Mouse (Mus musculus) brain, adult 2 months (tissue): ENCODE data around the gene 1520401A03Rik.

Experiments
- DNase-seq: peaks from one replicate; pipeline ENCODE4 v3.0.0; 2011; ENCODE audit warnings: low read depth, low spot score

1520401A03Rik gene

DNA sequence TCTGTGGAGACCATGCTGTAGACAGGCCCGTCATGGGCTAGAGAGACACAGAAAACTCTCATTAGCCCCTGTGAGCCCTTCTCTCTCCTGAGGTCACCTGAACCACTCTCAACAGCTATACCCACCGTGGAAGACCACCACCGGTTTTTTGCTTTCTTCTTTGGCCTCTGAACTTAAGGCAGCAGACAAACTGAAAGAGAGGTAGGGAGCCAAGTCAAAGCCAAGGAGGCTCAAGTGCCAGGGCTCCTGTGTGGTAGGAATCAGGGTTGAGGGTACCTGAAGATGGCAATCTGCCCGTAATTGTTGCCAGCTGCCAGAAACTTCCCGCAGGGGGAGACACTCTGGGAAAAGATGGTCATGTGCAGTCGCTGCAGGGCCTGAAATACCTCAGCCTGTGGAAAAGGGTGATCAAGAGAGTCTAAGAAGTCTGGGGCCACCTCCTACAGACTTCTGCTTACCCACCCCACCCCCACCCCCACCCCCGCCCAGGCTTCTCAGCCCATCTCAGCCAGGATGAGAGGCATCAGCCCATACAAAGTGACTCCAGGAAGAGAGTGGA is 52.0 kb downstream of the 1520401A03Rik start:
- no peak for DNase-seq

DNA sequence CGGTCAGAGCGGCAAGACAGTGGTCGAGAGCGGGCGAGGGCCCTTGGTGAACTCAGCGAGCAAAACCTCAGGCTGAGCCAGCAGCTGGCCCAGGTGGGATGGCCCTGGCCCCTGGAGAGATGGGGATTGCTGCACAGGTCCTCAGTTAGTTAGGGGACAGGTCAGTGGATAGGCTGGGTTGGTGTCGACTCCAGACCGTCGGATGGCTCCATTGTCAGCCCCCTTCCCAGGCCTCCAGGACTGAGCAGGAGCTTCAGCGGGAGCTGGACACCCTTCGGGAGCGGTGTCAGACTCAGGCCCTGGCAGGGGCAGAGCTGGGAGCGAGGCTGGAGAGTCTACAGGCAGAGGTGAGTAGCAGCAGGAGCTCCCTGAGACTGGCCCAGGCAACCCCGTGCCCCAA is 57.1 kb downstream of the 1520401A03Rik start:
- DNase-seq, result no peak

DNA sequence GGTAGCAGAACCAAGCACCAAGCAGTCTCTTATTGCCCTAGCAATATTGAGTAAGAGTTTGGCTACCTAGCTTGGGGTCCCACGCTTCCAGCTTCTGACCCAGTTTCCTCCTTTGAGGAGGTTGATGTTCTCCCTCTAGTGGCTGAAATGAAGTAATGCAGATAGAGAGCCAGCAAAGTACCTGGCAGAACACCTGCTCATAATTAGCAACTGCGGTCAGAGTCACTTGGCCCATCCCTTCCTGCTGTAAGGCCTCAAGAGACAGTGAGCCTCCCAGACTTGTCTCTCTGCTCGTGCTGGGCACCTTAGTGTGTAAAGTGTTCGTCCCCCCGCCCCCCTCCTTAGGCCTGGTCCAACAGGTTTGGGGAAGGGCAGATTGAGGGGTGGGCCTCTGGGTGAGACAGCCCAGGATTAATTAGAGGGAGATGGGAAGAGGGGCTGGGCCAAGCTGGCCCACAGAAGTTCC is 58.0 kb downstream of the 1520401A03Rik start:
- DNase-seq, result peak; percentile 65

DNA sequence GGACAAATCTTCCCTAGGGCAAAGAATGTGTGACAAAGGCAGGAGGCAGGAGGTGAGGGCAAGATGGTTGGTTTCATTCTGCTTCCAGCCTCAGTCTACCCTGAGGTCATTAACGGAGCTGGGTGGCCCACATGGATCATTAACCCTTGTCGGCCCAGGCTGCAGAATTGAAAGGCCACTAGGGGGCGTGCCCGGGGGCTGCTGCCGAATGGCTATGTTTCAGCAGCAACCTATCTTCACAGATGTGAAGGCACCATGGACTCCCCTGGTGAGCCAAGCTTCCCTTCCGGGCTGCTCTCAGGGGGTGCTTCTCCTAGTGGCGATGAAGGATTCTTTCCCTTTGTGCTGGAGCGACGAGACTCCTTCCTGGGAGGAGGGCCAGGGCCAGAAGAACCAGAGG is 61.1 kb downstream of the 1520401A03Rik start:
- DNase-seq, result no peak

DNA sequence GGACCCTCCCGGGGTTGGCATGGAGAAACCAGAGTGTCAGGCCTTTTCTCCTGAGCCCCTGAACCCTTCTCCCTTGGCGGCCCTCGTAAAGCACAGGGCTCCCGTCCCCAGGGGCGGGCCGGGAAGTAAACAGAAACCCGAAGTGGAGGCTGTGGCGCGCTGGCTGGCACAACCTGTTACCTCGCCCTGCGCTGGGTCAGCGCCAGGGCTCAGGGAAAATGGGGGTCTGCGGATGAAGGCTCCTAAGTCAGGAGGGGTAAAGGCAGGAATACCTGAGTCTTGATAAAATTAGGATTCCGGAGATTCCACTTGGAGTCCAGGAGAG is 61.7 kb downstream of the 1520401A03Rik start:
- no peak for DNase-seq

DNA sequence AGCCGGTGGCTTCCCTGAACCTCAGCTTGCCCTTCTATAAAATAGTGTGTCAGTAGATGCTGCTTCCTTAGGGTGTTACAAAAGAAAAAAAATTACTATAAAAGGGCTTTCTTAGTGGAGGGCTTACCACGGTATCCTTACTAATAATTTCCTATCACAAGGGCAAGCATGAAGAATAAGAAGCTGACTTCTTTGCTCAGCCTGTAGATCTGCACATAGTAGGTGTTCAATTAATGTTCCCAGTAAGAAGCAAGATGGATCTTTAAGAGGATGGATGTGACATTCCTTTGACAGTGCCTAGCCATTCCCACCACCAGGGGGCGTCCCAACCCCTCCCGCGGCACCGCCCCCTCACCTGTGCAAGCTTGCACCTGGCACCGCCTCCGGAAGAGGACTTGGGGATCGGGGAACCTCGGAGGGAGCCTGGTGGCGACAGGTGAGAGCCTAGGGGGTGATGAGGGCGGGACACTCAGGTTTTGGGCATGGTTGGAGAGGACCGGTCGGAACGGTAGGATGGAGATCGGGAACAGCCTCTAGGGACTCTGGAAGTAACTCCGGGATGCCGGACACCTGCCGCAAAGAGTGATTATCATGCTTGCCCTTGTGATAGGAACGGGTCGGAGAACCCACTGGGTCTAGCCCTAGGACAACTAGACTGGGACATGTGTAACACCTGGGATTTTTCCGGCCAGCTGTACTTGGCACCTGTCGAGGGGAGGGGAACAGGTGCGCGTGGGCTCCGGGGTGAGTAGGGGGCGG is 62.3 kb downstream of the 1520401A03Rik start, which contains the start of gene Bicdl2:
TSS of gene Bicdl2 (plus strand) at position 390 of the 759 bp plus-strand sequence.
- DNase-seq, result peak; percentile 35

DNA sequence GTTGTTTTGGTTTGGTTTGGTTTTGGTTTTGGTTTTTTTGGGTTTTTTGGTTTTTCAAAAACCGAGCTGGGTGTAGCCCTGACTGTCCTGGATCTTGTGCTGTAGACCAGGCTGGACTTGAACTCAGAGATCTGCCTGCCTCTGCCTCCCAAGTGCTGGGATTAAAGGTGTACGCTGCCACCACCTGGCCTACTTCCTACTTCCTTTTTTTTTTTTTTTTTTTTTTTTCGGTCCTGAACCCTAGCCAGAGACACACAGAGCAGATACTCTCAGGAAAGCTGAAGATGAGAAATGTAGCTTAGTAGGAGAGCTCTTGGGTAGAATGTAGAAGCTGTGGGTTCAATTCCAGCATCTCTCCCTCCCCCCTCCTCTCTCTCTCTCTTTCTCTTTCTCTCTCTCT is 64.1 kb downstream of the 1520401A03Rik start:
- DNase-seq, result no peak
